Mouse (Mus musculus) left cerebral cortex, postnatal 36 days (tissue): ENCODE data around the gene Arid4b. TPM values are rescaled to one million over a fixed set of nuclear protein-coding genes. Genes with fewer than 3 reads are reported as not detected.
A peak's percentile ranks its signal among the peaks of the same experiment; 100 is the strongest.

Experiments used
- DNase-seq, 2 experiments: peaks; one replicate each; pipeline ENCODE4 v3.0.0; 2021 to 2022; ENCODE audit warnings: low spot score in 2 of 2, mixed read lengths in 1 of 2
- intact Hi-C: fragments of 180-260 bp; cut with DNase I; formaldehyde crosslinking; loops from one replicate; pipeline ENCODE4 v1.15.1; 2025
- total RNA-seq, 2 experiments: library from RNA; stranded (reverse); gene quantifications; 2 replicates each; pipeline ENCODE4 v1.2.3; 2021

Gene Arid4b
- total RNA-seq, 2 experiments from 2014 or later: 39.5 to 55.9 TPM

- DNase-seq: no peak
- intact Hi-C loops: no loop called here
Observed at GRCm38 (mm10) chr13:14056801-14057200, 6.2 kb upstream of the Arid4b start.

GRCm38 (mm10) chr13:14059582-14059981 lies 3.5 kb upstream of the Arid4b start:
- DNase-seq: no peak
- intact Hi-C loops: no loop called here

- intact Hi-C loops: loop anchor here (2.0 to 10.0 kb wide), 4 partner anchors 24 to 552 kb away; partner anchors contain the start of genes B3galnt2, Mrpl32, Psma2 and Tbce
- no peak for DNase-seq
Observed at GRCm38 (mm10) chr13:14062209-14063012, 621 bp upstream of the Arid4b start.

- DNase-seq: no peak
- intact Hi-C loops: loop anchor here (2.0 to 10.0 kb wide), 4 partner anchors 25 to 551 kb away; partner anchors contain the start of genes B3galnt2, Mrpl32, Psma2 and Tbce
Observed at GRCm38 (mm10) chr13:14063942-14064271, 875 bp downstream of the Arid4b start.

- intact Hi-C loops: loop anchor here (5.0 to 10.0 kb wide), 3 partner anchors 110 to 550 kb away; partner anchors contain the start of genes B3galnt2, Mrpl32 and Psma2
- DNase-seq: peak; percentile 17 to 28
Observed at GRCm38 (mm10) chr13:14064341-14065027, 1.5 kb downstream of the Arid4b start.

- intact Hi-C loops: loop anchor here (10.0 kb wide), 2 partner anchors 110 to 550 kb away; partner anchors contain the start of genes Mrpl32 and Psma2
- DNase-seq: no peak
Observed at GRCm38 (mm10) chr13:14065028-14065380, 2.0 kb downstream of the Arid4b start.

GRCm38 (mm10) chr13:14065701-14066100 lies 2.7 kb downstream of the Arid4b start:
- DNase-seq: no peak
- intact Hi-C loops: loop anchor here (10.0 kb wide), 2 partner anchors 109 to 549 kb away; partner anchors contain the start of genes Mrpl32 and Psma2

- no peak for DNase-seq
- intact Hi-C loops: loop anchor here (10.0 kb wide), 2 partner anchors 107 to 547 kb away; partner anchors contain the start of genes Mrpl32 and Psma2
Observed at GRCm38 (mm10) chr13:14068035-14068434, 5.0 kb downstream of the Arid4b start.

GRCm38 (mm10) chr13:14069291-14069690 lies 6.3 kb downstream of the Arid4b start:
- intact Hi-C loops: loop anchor here (10.0 kb wide), 2 partner anchors 106 to 546 kb away; partner anchors contain the start of genes Mrpl32 and Psma2
- no peak for DNase-seq

- intact Hi-C loops: no loop called here
- no peak for DNase-seq
Observed at GRCm38 (mm10) chr13:14074371-14074770, 11.3 kb downstream of the Arid4b start.

- no peak for DNase-seq
- intact Hi-C loops: no loop called here
Observed at GRCm38 (mm10) chr13:14075326-14075725, 12.3 kb downstream of the Arid4b start.

- DNase-seq: no peak
- intact Hi-C loops: no loop called here
Observed at GRCm38 (mm10) chr13:14088669-14089068, 25.6 kb downstream of the Arid4b start.

- intact Hi-C loops: no loop called here
- no peak for DNase-seq
Observed at GRCm38 (mm10) chr13:14103026-14103425, 40.0 kb downstream of the Arid4b start.

- intact Hi-C loops: no loop called here
Observed at GRCm38 (mm10) chr13:14110154-14110873, 47.3 kb downstream of the Arid4b start.

GRCm38 (mm10) chr13:14111146-14111545 lies 48.1 kb downstream of the Arid4b start:
- DNase-seq: no peak
- intact Hi-C loops: no loop called here

More at GRCm38 (mm10) chr13:14110154-14110873, 47.3 kb downstream of the Arid4b start:
- DNase-seq: no peak

- DNase-seq: no peak
- intact Hi-C loops: no loop called here
Observed at GRCm38 (mm10) chr13:14113746-14114528, 50.9 kb downstream of the Arid4b start.

GRCm38 (mm10) chr13:14115805-14116204 lies 52.8 kb downstream of the Arid4b start:
- DNase-seq: no peak
- intact Hi-C loops: no loop called here

- intact Hi-C loops: no loop called here
Observed at GRCm38 (mm10) chr13:14131651-14132050, 68.6 kb downstream of the Arid4b start.

More at GRCm38 (mm10) chr13:14131651-14132050, 68.6 kb downstream of the Arid4b start:
- no peak for DNase-seq
